Mouse (Mus musculus) heart, postnatal 25 days (tissue): ENCODE measurements around the gene Anapc11. TPM values are rescaled to one million over a fixed set of nuclear protein-coding genes. Genes with fewer than 3 reads are reported as not detected.

Experiments used
- DNase-seq: peaks from one replicate; pipeline ENCODE4 v3.0.0; 2022; ENCODE audit warnings: low spot score
- intact Hi-C: fragments of 180-260 bp; cut with DNase I; formaldehyde crosslinking; loops from one replicate; pipeline ENCODE4 v1.15.1; 2025
- total RNA-seq, 2 experiments: library from RNA; stranded (reverse); gene quantifications; 2 replicates each; pipeline ENCODE4 v1.2.3; 2021

Gene Anapc11
- total RNA-seq, 2 experiments from 2014 or later: 82.6 to 90.3 TPM

DNA sequence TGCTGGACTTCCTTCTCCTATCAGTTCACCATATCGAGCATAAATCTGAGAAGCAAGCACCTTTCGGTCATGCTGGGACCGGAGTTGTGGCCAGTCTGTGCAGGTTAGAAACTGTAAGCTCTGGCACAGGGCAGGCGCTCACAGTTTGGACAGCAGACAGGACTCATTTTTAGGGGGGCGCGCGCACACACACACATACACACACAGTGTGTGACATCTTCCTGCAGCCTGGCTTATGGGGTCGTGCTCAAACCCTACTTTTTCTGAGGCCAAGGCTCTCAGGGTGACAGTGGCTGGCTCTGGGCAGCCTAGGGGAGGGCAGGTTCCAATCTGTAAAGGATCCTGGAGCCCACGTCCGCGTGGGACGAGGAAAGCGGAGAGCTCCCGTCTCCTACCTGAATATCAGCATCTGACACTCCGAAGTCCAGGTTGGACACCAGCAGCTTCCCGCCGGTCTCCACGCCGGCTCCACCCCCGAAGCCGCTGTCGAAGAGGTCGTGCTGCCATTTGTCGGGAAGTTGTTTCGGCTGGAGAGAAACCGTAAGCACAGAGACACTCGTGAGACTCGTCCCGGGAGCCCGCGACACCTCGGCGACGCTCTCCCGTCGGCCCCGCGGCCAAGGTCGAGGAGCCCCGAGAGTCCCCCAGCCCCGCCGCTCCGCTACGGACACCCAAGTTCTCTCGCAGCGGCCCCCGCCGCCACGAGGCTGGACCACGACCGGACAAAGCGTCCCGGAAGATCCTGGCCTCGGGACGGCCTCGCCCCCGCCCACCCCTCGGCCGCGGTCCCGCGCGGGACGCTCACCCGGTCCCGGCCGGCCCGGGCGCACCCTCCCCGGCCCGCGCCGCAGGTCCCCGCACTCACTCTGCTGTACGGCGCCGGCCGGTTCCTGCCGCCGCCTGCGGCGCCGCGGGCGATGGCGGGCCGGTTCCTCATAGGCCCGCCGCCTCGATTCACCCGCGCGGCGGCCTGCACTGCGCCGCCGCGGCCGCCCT lies 683 bp upstream of the Anapc11 start:
- intact Hi-C loops: loop anchor here (2.0 kb wide), 1 partner anchor 15 kb away; no protein-coding TSS in a partner anchor
- DNase-seq: no peak

DNA sequence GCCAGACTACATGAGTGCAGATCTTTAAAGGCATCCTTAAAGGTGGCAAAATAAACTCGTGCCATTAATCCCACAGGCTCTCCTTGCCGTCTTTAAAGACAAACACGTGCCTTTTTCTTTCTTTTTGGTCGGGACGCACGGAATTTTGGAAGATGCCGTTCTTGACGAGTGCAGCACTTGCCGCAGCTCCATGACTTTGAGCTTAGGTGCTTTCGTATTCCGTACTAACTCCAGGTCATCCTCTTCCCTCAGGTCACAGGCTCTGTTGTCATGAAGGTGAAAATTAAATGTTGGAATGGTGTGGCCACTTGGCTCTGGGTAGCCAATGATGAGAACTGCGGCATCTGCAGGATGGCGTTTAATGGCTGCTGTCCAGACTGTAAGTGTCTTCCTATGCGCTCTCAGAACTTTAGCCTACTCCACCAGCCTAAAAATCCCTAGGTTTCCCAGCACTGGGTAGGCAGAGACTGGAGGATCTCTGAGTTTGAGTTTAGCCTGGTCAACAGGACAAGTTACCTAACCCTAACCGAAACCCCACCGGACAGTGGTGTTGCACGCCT lies 849 bp downstream of the Anapc11 start:
- intact Hi-C loops: no loop called here
- no peak for DNase-seq

DNA sequence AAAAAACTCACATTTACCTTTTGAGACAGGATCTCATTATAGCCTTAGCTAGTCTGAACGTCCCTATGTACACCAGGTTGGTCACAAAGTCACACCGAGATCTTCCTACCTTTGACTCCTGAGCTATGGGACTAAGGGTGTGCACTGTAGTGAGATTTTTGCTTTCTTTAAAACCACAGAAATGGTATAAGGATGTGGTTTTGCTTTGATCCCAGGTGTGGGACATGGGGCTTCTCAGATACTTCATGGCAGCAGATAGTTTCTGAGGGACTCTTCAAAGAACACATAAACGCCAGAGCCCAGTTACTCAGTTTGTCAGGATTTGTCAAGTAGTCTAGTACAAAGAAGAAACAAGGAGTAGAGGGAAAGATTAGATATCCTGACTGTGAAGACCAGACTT lies 2.5 kb downstream of the Anapc11 start:
- intact Hi-C loops: no loop called here

DNA sequence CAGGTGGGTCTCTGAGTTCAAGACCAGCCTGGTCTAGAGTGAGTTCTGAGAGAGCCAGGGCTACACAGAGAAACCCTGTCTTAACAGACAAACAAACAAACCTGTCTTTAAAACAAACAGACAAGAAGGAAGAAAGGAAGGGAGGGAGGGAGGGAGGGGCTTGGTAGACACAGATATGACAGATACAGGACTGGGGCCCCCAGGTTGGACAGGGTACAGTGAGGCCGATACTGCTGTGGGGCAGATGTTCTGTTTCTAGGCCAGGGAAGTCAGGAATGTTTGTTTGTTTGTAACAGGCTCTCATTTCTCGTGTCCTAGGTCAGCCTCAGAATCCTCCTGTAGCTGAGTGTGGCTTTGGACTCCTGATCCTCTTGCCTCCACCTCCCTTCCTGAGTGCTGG lies 5.3 kb downstream of the Anapc11 start:
- intact Hi-C loops: no loop called here
- DNase-seq: no peak

More for the DNA sequence above, 2.5 kb downstream of the Anapc11 start:
- DNase-seq: no peak

DNA sequence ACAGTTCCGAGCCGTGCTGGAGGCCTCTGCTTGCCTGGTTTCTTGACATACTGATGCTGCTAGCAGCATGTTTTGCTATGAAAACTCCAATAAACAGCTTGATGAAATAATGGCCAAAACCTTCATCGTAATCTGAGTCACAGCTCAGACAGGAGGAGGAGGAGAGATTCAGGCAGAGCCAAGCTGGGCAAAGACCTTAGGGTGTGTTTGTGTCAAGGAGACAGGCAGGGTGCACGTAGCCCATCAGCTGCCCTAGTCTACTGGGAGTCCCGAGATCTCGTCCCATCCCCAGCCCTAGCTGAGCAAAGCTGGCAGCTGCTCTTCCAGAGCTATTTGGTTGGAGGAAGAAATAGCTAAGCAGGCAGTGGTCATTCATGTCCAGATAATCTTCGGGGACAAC lies 7.4 kb downstream of the Anapc11 start:
- intact Hi-C loops: no loop called here
- no peak for DNase-seq

DNA sequence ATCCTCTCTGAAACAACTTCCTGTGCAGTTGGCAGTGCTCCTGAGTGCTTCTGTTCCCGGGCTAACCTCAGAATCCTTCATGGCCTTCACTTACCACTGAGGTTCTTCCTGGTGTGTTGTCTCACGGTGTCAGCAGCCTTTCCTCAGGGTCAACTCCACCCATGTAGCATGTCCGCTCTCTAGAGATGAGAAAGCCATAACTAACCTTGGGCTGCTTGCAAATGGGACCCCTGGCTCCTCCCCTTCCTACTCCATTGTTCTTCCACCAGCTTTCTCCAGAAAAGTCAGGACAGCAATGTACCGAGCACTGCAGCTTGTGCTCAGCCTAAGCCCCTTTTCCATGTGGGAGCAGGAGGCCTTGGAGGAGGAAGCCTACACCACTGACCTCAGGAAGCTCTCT lies 8.5 kb downstream of the Anapc11 start:
- DNase-seq: no peak
- intact Hi-C loops: no loop called here

DNA sequence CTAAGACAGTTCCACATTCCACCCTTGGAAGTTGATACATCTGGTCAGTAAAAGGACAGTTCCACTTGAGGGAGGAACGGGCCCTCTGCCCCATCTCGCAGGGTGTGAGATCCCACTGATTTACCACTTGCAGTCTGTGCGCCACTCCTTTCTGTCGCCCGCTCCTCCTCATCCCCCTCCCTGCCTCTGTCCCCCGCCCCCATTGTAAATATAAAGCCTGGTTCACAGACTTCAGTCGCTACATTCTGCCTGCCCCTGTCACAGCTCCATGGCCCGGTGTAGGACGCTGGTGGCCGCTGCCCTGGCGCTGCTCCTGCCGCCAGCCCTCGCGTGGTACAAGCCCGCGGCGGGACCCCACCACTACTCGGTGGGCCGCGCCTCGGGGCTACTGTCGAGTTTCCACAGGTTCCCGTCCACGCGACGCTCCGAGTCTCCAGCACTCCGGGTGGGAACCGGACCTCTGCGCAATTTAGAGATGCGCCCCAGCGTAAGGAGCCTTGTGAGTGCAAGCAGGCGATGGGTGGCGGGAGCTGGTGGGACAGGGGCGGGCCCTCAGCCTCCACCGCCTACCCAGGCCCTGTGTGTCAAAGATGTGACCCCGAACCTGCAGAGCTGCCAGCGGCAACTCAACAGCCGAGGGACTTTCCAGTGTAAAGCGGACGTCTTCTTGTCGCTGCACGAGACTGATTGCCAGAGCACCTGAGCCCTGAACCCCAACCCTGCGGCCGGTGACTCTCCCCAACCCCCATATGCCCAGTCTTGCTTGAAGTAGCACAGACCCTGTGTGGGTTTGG lies 10.2 kb downstream of the Anapc11 start, which contains the start of gene Npb:
Gene Npb, plus strand, starts transcription at position 237 of the 794 bp plus-strand sequence.
- no peak for DNase-seq
- intact Hi-C loops: no loop called here

DNA sequence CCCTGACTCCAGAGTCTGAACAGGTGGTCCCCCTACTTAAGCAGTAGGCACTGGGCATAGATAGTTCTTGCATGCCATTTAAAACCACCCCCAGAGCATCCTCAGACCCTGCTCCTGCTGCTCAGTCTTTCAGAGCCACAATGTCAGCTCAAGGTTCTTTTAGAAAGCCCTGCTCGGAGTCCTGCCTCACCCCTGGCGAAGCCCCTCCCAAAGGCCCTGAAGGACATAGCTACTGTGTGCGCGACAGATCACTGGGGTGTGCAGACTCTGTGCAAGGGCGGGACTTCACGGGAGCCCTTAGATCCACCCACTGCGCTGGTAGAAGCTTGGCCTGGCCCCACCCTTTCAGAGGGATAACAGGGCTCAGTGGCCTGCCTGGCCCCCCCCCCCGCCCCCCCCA lies 11.0 kb downstream of the Anapc11 start:
- intact Hi-C loops: no loop called here
- DNase-seq: no peak

DNA sequence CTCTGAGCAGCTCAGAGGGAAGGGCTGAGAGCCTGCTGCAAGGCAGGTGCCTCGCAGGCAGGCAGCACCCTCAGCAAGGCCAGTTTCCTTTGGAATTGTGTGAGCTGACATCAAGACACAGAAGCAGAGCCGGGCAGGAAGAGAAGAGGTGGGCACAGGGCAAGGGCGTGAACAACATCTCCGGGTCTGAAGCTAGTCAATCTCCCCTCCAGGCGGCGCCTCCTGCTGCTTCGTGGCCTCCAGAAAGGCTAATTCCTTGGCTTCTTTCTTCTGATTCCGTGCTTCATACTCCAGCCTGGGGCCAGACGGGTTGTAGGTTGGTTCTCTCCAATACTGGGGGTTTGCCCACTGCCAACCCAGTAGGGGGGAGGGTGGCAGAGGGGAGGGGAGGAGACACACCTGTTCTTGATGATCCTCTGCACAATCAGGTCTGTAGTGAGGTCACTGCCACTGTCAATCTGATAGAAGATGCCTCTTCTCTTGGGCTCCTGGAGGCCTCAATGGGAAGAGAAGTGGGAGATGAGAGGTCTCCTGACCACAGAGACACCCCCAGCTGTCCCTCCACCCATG lies 12.3 kb downstream of the Anapc11 start:
- no peak for DNase-seq
- intact Hi-C loops: no loop called here

DNA sequence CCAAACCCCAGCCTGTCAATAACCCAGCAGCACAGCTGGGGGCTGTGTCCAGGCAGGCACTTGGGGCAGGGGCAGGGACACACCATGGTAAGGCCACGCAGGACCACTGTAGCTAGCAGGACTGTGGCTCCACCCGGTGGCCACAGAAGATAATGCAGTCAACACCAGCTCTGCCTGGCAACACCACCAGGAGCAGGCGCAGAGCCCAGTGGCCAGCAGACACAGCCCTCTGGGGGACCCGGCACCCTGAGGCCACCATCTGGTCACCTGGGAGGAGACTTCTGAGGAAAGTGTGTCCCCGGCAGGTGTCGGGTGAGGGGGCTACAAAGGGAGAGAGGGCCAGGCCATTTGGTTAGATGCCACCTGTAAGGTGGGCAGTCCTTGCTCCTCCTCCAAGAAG lies 14.5 kb downstream of the Anapc11 start:
- DNase-seq: peak; percentile 48
- intact Hi-C loops: loop anchor here (2.0 kb wide), 3 partner anchors 34 to 124 kb away; no protein-coding TSS in a partner anchor

DNA sequence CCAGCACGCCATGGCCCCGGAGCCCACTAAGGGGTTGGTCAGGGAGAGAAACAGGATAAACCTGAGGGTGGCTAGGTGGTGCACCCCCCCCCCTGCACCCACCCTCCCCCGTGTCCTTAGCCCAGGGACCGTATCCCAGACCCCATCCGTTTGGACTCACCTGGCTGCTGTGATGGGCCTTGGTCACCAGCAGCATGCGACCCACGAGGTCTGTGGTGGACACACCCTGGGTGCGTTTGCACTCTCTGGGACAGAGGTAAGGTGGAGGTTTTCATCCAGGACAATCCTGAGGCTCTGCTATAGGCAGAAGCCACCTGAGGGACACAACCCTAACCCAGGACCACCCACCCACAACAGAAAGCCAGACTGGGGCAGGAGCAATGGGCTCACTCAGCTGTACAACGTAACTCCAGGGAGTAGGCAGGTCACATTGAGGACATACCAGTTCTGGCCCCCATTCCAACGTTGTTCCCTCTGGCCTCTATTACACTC lies 15.3 kb downstream of the Anapc11 start:
- DNase-seq: no peak
- intact Hi-C loops: loop anchor here (2.0 kb wide), 3 partner anchors 35 to 125 kb away; no protein-coding TSS in a partner anchor

DNA sequence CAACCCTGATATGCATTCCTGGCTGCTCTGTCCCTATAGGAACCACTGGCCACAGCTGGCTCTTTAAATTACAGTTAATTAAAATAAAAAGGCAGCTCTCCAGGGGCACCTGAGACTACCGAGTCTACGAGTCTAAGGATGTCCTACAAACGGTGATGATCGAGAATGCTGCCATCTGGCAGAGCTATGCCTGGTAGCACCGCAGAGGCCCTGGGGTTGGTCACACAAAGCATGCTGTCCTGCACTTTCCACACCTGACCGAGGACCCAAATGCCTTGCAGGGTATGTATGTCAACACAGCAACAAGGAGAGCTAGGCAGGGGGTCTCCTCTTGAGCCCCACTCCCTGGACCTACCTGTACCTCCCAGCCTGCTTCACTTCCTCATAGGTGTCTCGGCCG lies 15.8 kb downstream of the Anapc11 start:
- DNase-seq: no peak
- intact Hi-C loops: loop anchor here (2.0 kb wide), 3 partner anchors 35 to 125 kb away; no protein-coding TSS in a partner anchor

DNA sequence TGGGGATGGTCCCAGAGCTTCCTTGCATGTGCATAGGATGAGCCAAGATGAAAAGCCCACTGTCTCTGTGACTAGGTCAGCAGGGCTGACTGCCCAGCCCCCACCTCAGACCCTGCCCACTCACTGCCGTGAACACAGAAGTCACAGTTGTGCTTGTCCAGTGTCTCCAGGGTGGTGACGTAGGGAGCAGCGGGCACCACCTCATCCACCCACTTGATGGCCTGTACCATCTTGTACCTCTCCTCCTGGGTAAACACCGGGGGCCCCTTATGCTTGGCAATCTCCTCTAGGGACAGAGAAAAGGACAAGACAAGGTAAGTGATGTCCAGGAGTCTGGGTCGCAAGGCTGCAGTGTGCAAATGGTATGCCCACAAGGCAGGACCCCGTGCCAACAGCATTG lies 16.9 kb downstream of the Anapc11 start:
- no peak for DNase-seq
- intact Hi-C loops: no loop called here

DNA sequence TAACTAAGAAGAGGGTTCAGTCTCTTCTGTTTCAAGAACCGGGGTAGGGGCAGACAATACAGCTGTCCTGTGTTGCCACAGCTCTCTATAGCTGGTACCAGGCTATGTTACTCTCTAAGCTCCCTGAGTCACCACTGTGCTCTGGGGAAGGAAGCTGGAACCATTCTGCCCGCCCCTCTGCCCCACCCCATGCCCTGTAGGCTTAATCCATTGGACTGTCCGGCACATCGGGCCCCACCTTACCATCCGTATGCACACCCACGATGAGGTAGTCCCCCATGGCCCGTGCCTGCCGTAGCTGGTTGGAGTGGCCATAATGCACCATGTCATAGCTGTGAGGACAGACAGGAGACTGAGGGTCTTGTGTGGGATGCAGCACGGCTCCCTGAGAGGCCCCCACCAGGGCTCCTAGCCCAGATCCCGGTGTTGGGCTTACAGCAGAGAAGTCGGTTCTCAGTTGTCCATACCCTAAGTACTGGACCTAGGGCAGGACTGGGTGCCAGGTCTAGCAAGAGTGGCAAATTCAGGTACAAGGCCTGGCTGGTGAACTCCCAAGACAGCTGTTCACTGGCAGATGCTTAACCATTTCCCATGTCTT lies 17.5 kb downstream of the Anapc11 start:
- intact Hi-C loops: no loop called here
- DNase-seq: no peak

DNA sequence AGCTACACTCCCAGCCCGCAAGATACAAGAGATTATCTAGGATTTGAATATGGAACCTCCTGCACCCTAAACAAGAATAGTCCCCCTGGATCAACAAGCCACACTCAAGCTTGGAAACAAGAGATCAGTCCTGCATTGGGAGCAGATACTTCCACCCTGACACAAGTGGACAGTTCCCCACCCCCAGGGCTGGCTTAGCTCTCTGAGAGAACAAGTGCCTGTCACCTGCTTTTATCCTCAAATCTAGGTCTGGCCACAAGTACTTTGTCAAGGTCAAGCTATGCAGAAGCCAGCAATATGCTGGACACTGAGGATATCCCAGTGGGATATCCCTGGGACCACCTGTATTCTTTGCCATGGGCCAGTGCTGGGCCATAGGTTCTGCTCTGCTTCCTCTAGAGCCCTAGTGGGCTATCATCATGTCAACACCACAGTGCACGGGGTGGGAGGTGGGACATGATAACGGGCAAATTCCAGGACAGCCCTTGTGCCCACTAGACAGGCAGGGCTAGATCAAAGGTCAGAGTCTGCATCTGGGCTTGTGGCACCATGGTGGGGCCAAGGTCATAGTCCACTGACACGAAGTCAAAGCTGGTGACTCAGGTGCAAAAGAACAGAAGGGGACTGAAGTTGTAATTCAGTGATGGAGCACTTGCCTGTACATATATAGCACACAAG lies 18.5 kb downstream of the Anapc11 start:
- intact Hi-C loops: no loop called here
- DNase-seq: no peak

DNA sequence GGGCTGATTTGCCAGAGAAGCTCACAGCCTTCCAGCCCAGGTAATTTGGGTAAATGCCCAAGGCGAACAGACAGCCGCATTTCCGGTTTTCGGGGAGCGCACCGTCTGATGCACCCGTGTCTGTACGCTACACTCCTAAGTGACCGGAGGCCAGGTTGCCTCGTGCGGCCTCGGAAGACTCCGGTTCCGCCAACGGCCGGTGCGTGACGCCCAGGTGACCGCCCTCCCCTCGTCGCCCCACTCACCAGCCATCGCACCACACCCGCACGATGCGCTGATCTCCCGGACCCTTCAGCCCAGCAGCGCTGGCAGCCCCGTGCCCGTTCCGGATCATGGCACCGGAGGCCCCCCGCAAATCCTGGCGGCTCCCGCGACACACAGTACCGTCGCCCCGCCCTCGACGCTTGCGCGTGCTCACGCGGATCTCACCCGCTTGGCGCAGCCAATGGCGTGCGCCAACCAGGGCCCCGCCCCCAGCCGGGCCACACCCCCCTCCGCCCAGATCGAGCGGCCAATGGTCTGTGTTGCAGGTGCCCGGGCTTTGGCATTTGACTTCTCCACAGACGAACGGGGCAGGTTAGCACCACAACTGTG lies 19.4 kb downstream of the Anapc11 start, which contains the start of gene Pcyt2:
Gene Pcyt2, minus strand, starts transcription at position 418 of the 594 bp plus-strand sequence.
- intact Hi-C loops: no loop called here
- DNase-seq: peak; percentile 76

DNA sequence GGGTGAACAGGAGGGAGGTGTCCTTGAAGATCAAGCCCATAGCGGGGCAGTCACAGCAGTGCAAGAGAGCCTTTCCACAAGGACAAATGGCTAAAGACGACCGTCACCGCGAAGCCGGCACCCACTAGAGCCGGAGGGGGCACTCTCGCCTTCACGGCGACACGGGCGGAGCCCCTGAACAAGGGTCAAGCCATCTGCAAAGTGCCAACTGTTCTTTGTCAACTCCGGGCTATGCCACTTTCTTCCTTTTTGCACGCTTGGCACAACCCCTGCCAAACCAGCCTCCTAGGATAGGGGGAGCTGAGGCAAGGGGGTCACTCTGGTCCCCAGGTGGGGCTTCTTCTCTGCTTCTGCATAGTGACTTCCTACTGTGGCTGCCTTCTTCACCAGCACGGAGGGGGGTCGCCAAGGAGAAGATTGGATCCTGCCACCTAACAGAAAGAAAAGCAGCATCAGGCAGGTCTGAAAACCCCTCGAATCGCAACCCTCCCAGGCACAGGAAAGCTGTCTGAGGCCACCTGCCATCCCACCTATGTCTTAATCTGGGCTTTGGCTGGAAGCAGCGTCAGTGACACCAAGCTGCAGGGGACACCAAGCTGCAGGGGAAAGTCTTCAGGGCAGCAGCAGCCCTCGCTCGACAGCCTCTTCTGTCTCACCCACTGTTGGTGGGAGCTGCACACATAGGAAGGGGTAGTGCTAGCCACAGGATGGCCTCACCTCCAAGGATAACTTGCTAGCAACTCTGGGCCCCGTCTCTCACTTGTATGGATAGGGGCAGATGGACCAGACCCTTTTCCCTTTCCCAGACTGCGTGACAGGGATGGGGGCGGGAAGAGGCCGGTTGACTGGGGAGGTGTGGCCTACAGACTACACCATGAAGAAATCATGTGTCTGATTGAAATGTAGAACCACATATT lies 20.7 kb downstream of the Anapc11 start:
- DNase-seq: no peak
- intact Hi-C loops: no loop called here
